Mouse (Mus musculus): ENCODE results near the gene Rptor. TPM values are rescaled to one million over a fixed set of nuclear protein-coding genes. Genes with fewer than 3 reads are reported as not detected.

Rptor gene
- polyA plus RNA-seq, 1 experiment from 2014 or later = 17.7 TPM

- 0 out of 2 replicates have a peak, but pooled peaks cover 3% of the 10 kb centered on the region for H3K4me1 ChIP-seq
- ATAC-seq (ENCODE audit: insufficient number of reproducible peaks, insufficient read depth, low FRiP score, low TSS enrichment) = no peak
- H3K4me3 ChIP-seq = no peak overlapping the region
- no peaks in the 10 kb centered on the region for H3K27me3 ChIP-seq
- H3K9me3 ChIP-seq = no peaks in the 10 kb centered on the region
- peaks cover 5% of the 10 kb centered on the region for H3K36me3 ChIP-seq
- no peak overlapping the region for H3K27ac ChIP-seq
- H3K9ac ChIP-seq = no peak overlapping the region
- H3K4me2 ChIP-seq (replicated peaks) = no peak overlapping the region
- WGBS = 80% methylated on average over 9 of the region's 9 CpGs
Observed at GRCm38 (mm10) chr11:119720101-119721048, 117.7 kb downstream of the Rptor start.

- ATAC-seq (ENCODE audit: insufficient number of reproducible peaks, insufficient read depth, low FRiP score, low TSS enrichment) = no peak
- Histone ChIP-seq H3K4me1 (0 out of 2 replicates have a peak, but pooled peaks cover 3% of the 10 kb centered on the region), H3K27me3 (no peaks in the 10 kb centered on the region), H3K9me3 (no peaks in the 10 kb centered on the region), H3K27ac (no peak overlapping the region), H3K9ac (no peak overlapping the region), H3K4me3 (no peak overlapping the region), H3K36me3 (peaks cover 20% of the 10 kb centered on the region), H3K4me2 (replicated peaks) (no peak overlapping the region)
- 91% methylated on average over 9 of the region's 9 CpGs for WGBS
Observed at GRCm38 (mm10) chr11:119724709-119725108, 122.0 kb downstream of the Rptor start.

GRCm38 (mm10) chr11:119731382-119731781 is 128.7 kb downstream of the Rptor start:
- no peaks in the 10 kb centered on the region for H3K27me3 ChIP-seq
- H3K4me3 ChIP-seq = no peak overlapping the region
- H3K36me3 ChIP-seq = 0 out of 2 replicates have a peak, but pooled peaks cover 5% of the 10 kb centered on the region
- H3K4me1 ChIP-seq = 0 out of 2 replicates have a peak, but pooled peaks cover 3% of the 10 kb centered on the region
- WGBS = 88% methylated on average over 5 of the region's 5 CpGs
- H3K9me3 ChIP-seq = no peaks in the 10 kb centered on the region
- no peak overlapping the region for H3K27ac ChIP-seq
- no peak overlapping the region for H3K4me2 ChIP-seq (replicated peaks)
- H3K9ac ChIP-seq = no peak overlapping the region
- ATAC-seq (ENCODE audit: insufficient number of reproducible peaks, insufficient read depth, low FRiP score, low TSS enrichment) = no peak

- Histone ChIP-seq H3K4me1 (0 out of 2 replicates have a peak, but pooled peaks cover 3% of the 10 kb centered on the region), H3K36me3 (no peaks in the 10 kb centered on the region), H3K27ac (no peak overlapping the region), H3K9me3 (no peaks in the 10 kb centered on the region), H3K4me3 (no peak overlapping the region), H3K27me3 (no peaks in the 10 kb centered on the region), H3K9ac (no peak overlapping the region), H3K4me2 (replicated peaks) (no peak overlapping the region)
- WGBS = 92% methylated on average over 1 of the region's 1 CpGs
- ATAC-seq (ENCODE audit: insufficient number of reproducible peaks, insufficient read depth, low FRiP score, low TSS enrichment) = no peak
Observed at GRCm38 (mm10) chr11:119732362-119732761, 129.7 kb downstream of the Rptor start.

- Histone ChIP-seq H3K27ac (no peak overlapping the region), H3K4me1 (0 out of 2 replicates have a peak, but pooled peaks cover 3% of the 10 kb centered on the region), H3K9me3 (no peaks in the 10 kb centered on the region), H3K4me3 (no peak overlapping the region), H3K9ac (no peak overlapping the region), H3K4me2 (replicated peaks) (no peak overlapping the region), H3K27me3 (no peaks in the 10 kb centered on the region), H3K36me3 (no peaks in the 10 kb centered on the region)
- WGBS = 67% methylated on average over 4 of the region's 4 CpGs
- ATAC-seq (ENCODE audit: insufficient number of reproducible peaks, insufficient read depth, low FRiP score, low TSS enrichment) = no peak
Observed at GRCm38 (mm10) chr11:119732961-119733656, 130.4 kb downstream of the Rptor start.

GRCm38 (mm10) chr11:119733657-119733990 is 130.9 kb downstream of the Rptor start:
- Histone ChIP-seq H3K36me3 (no peaks in the 10 kb centered on the region), H3K9me3 (no peaks in the 10 kb centered on the region), H3K4me3 (no peak overlapping the region), H3K27ac (no peak overlapping the region), H3K4me1 (0 out of 2 replicates have a peak, but pooled peaks cover 3% of the 10 kb centered on the region), H3K27me3 (no peaks in the 10 kb centered on the region), H3K9ac (no peak overlapping the region), H3K4me2 (replicated peaks) (no peak overlapping the region)
- WGBS = 93% methylated on average over 7 of the region's 7 CpGs
- ATAC-seq (ENCODE audit: insufficient number of reproducible peaks, insufficient read depth, low FRiP score, low TSS enrichment) = no peak

GRCm38 (mm10) chr11:119735152-119735551 is 132.4 kb downstream of the Rptor start:
- no peak overlapping the region for H3K27ac ChIP-seq
- H3K4me1 ChIP-seq = 0 out of 2 replicates have a peak, but pooled peaks cover 9% of the 10 kb centered on the region
- H3K4me2 ChIP-seq (replicated peaks) = no peak overlapping the region
- ATAC-seq (ENCODE audit: insufficient number of reproducible peaks, insufficient read depth, low FRiP score, low TSS enrichment) = no peak
- no peak overlapping the region for H3K9ac ChIP-seq
- no peak overlapping the region for H3K4me3 ChIP-seq
- H3K9me3 ChIP-seq = no peaks in the 10 kb centered on the region
- no peaks in the 10 kb centered on the region for H3K36me3 ChIP-seq
- 88% methylated on average over 2 of the region's 2 CpGs for WGBS
- H3K27me3 ChIP-seq = no peaks in the 10 kb centered on the region

- H3K4me1 ChIP-seq = 0 out of 2 replicates have a peak, but pooled peaks cover 12% of the 10 kb centered on the region
- no peaks in the 10 kb centered on the region for H3K36me3 ChIP-seq
- H3K4me3 ChIP-seq = no peak overlapping the region
- no peak overlapping the region for H3K27ac ChIP-seq
- 75% methylated on average over 7 of the region's 7 CpGs for WGBS
- no peak overlapping the region for H3K4me2 ChIP-seq (replicated peaks)
- no peaks in the 10 kb centered on the region for H3K27me3 ChIP-seq
- ATAC-seq (ENCODE audit: insufficient number of reproducible peaks, insufficient read depth, low FRiP score, low TSS enrichment) = no peak
- H3K9ac ChIP-seq = no peak overlapping the region
- H3K9me3 ChIP-seq = no peaks in the 10 kb centered on the region
Observed at GRCm38 (mm10) chr11:119738990-119739846, 136.5 kb downstream of the Rptor start.

GRCm38 (mm10) chr11:119741401-119741800 is 138.7 kb downstream of the Rptor start:
- WGBS = 75% methylated on average over 1 of the region's 1 CpGs
- Histone ChIP-seq H3K9ac (no peak overlapping the region), H3K36me3 (no peaks in the 10 kb centered on the region), H3K4me1 (peaks cover 9% of the 10 kb centered on the region; the same call in 1 of the 2 replicates), H3K4me2 (replicated peaks) (no peak overlapping the region), H3K27ac (no peak overlapping the region), H3K4me3 (no peak overlapping the region), H3K9me3 (no peaks in the 10 kb centered on the region), H3K27me3 (no peaks in the 10 kb centered on the region)
- no peak for ATAC-seq (ENCODE audit: insufficient number of reproducible peaks, insufficient read depth, low FRiP score, low TSS enrichment)

- H3K4me2 ChIP-seq (replicated peaks) = no peak overlapping the region
- H3K36me3 ChIP-seq = no peaks in the 10 kb centered on the region
- WGBS = 49% methylated on average over 4 of the region's 4 CpGs
- H3K27ac ChIP-seq = no peak overlapping the region
- H3K4me3 ChIP-seq = no peak overlapping the region
- peaks cover 6% of the 10 kb centered on the region; the same call in 1 of the 2 replicates for H3K4me1 ChIP-seq
- no peaks in the 10 kb centered on the region for H3K27me3 ChIP-seq
- ATAC-seq (ENCODE audit: insufficient number of reproducible peaks, insufficient read depth, low FRiP score, low TSS enrichment) = no peak
- H3K9ac ChIP-seq = no peak overlapping the region
- H3K9me3 ChIP-seq = no peaks in the 10 kb centered on the region
Observed at GRCm38 (mm10) chr11:119744436-119744835, 141.7 kb downstream of the Rptor start.

- WGBS = 79% methylated on average over 7 of the region's 7 CpGs
- Histone ChIP-seq H3K36me3 (no peaks in the 10 kb centered on the region), H3K27me3 (no peaks in the 10 kb centered on the region), H3K4me1 (peaks cover 7% of the 10 kb centered on the region; the same call in 1 of the 2 replicates), H3K27ac (no peak overlapping the region), H3K9ac (no peak overlapping the region), H3K4me2 (replicated peaks) (no peak overlapping the region), H3K9me3 (no peaks in the 10 kb centered on the region), H3K4me3 (no peak overlapping the region)
- no peak for ATAC-seq (ENCODE audit: insufficient number of reproducible peaks, insufficient read depth, low FRiP score, low TSS enrichment)
Observed at GRCm38 (mm10) chr11:119745333-119745732, 142.6 kb downstream of the Rptor start.

Data from embryonic facial prominence, embryonic 12.5 days (tissue).